Mouse (Mus musculus) myocyte (in vitro differentiated cells): ENCODE data around the gene Bloc1s4. TPM values are rescaled to one million over a fixed set of nuclear protein-coding genes. Genes with fewer than 3 reads are reported as not detected.

Experiments
- H3K27me3 ChIP-seq: one replicate; pipeline ENCODE4 v1.6.1; 2011; ENCODE audit not compliant: control insufficient read depth, insufficient read depth, insufficient read length
- H3K36me3 ChIP-seq: one replicate; pipeline ENCODE4 v1.6.1; 2011; ENCODE audit not compliant: control insufficient read depth, insufficient read depth
- H3K4me2 ChIP-seq: one replicate; pipeline ENCODE4 v1.6.1; 2011; ENCODE audit warnings: low read depth, control low read depth
- H3K4me3 ChIP-seq: one replicate; pipeline ENCODE4 v1.5.1; 2011; ENCODE audit warnings: mild to moderate bottlenecking, control low read depth, moderate library complexity
- H3K79me2 ChIP-seq: one replicate; pipeline ENCODE4 v1.6.1; 2011; ENCODE audit not compliant: control insufficient read depth, insufficient read depth
- H3ac ChIP-seq: one replicate; pipeline ENCODE4 v1.6.1; 2011; ENCODE audit not compliant: control insufficient read depth, insufficient read length
- CEBPB ChIP-seq: IDR thresholded peaks from 2 replicates; pipeline ENCODE4 v1.6.1; 2011; ENCODE audit warnings: mild to moderate bottlenecking, moderate library complexity; ENCODE audit not compliant: poor library complexity, insufficient read depth, severe bottlenecking
- E2F4 ChIP-seq: IDR thresholded peaks from one replicate; pipeline ENCODE4 v1.6.1; 2011; ENCODE audit warnings: mild to moderate bottlenecking, control low read depth, moderate library complexity; ENCODE audit not compliant: insufficient read depth
- MAX ChIP-seq: IDR thresholded peaks from one replicate; pipeline ENCODE4 v1.6.1; 2011; ENCODE audit warnings: low read depth, mild to moderate bottlenecking, control low read depth
- MYOD1 ChIP-seq, 3 experiments: IDR thresholded peaks; one replicate each; pipeline ENCODE4 v1.6.1; 2011; ENCODE audit warnings: control low read depth in 2 of 3, low read depth in 2 of 3, mild to moderate bottlenecking in 2 of 3, moderate library complexity in 1 of 3; ENCODE audit not compliant: insufficient read length in 2 of 3, control insufficient read depth in 1 of 3
- MYOG ChIP-seq, 3 experiments: IDR thresholded peaks; one replicate each; pipeline ENCODE4 v1.6.1; 2011; ENCODE audit warnings: control low read depth in 2 of 3, low read depth in 2 of 3, mild to moderate bottlenecking in 2 of 3; ENCODE audit not compliant: insufficient read length in 2 of 3, control insufficient read depth in 1 of 3, insufficient read depth in 1 of 3
- POLR2A ChIP-seq: IDR thresholded peaks from one replicate; pipeline ENCODE4 v1.6.1; 2011; ENCODE audit warnings: low read depth, mild to moderate bottlenecking, control low read depth, moderate library complexity; ENCODE audit not compliant: insufficient read length
- POLR2AphosphoS2 ChIP-seq: IDR thresholded peaks from one replicate; pipeline ENCODE4 v1.6.1; 2011; ENCODE audit warnings: low read depth, control low read depth; ENCODE audit not compliant: insufficient read length
- REST ChIP-seq: IDR thresholded peaks from one replicate; pipeline ENCODE4 v1.6.1; 2011; ENCODE audit warnings: mild to moderate bottlenecking, control low read depth, moderate library complexity; ENCODE audit not compliant: insufficient read depth, insufficient read length
- SRF ChIP-seq: IDR thresholded peaks from one replicate; pipeline ENCODE4 v1.6.1; 2011; ENCODE audit warnings: low read depth; ENCODE audit not compliant: control insufficient read depth, insufficient read length
- TCF12 ChIP-seq: IDR thresholded peaks from one replicate; pipeline ENCODE4 v1.6.1; 2011; ENCODE audit warnings: mild to moderate bottlenecking, control low read depth; ENCODE audit not compliant: poor library complexity, insufficient read depth, severe bottlenecking
- TCF3 ChIP-seq: IDR thresholded peaks from one replicate; pipeline ENCODE4 v1.6.1; 2011; ENCODE audit warnings: low read depth, control low read depth; ENCODE audit not compliant: insufficient read length
- USF1 ChIP-seq: IDR thresholded peaks from one replicate; pipeline ENCODE4 v1.6.1; 2011; ENCODE audit warnings: low read depth, mild to moderate bottlenecking, control low read depth, moderate library complexity
- polyA plus RNA-seq: library from polyadenylated mRNA; unstranded; fragments of >200 nt; fragmentation: generic; extraction: Trizol; gene quantifications from one replicate; pipeline ENCODE4 v1.2.1, GENCODE M21; 2012; ENCODE audit warnings: missing spikeins

Bloc1s4 gene
- polyA plus RNA-seq, 1 experiment, result 20.3 TPM

GRCm38 (mm10) chr5:36739829-36740228 is 8.6 kb downstream of the Bloc1s4 start:
- TF ChIP-seq REST (no peak), TCF3 (no peak), POLR2AphosphoS2 (no peak), E2F4 (no peak), MYOD1 (IDR thresholded peaks at IDR 0.05; ENCODE audit: control insufficient read depth in 1 of 3, insufficient read length in 2 of 3, low read depth in 2 of 3) (no peak), MYOG (IDR thresholded peaks at IDR 0.05; ENCODE audit: control insufficient read depth in 1 of 3, insufficient read depth in 1 of 3, insufficient read length in 2 of 3, low read depth in 2 of 3) (no peak), MAX (no peak), CEBPB (no peak), SRF (no peak), USF1 (no peak), POLR2A (no peak), TCF12 (no peak)
- Histone ChIP-seq H3K4me2 (no peak overlapping the region), H3K27me3 (no peaks in the 10 kb centered on the region)

DNA sequence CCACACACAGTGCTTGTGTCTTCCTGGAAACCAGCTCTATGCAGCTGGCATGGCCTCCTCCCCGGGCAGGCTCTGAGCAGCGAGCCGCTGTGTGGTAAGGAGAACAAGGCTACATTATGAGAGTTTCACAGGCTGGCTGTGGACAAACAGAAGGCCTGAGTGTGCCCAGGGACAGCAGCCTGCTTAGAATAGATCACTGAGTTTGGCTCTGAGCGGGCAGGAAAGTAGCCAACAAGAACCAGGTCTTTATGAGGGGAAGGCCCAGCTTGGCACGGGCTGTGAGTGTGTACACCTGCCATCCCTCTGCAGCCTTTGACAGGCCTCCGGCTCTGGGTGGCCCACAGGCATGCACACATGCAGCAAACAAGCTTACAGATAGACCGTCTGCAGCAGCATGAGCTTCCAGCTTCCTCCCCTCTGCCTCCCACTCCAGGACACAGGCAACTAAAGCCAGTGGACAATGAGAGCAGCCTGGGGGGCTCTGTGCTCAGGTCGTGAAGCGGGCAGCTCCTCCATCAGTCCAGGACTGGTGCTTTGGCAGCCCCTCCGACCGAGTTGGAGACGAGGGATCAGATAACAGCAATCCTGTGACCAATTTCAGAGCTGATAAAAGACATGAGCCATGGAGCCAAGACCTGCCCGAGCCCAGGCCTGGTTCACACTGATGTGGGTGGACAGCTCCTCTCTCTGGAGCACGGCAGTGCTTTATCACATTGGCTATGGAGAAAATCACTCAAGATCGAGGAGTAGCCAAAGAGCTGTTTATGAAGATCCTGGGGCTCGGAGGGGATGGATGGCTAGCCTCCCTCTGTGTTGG is 9.4 kb downstream of the Bloc1s4 start:
- no peak for TF ChIP-seq MAX
- no peak for TF ChIP-seq SRF
- no peak for TF ChIP-seq CEBPB
- peak; percentile 41 for TF ChIP-seq REST
- peak in 2 of 3 experiments; percentile 32 to 74 for TF ChIP-seq MYOG (IDR thresholded peaks at IDR 0.05; ENCODE audit: control insufficient read depth in 1 of 3, insufficient read depth in 1 of 3, insufficient read length in 2 of 3, low read depth in 2 of 3)
- no peak for TF ChIP-seq POLR2A
- no peak for TF ChIP-seq E2F4
- no peak for TF ChIP-seq TCF12
- peak; percentile 66 to 94 (median 89) for TF ChIP-seq MYOD1 (IDR thresholded peaks at IDR 0.05; ENCODE audit: control insufficient read depth in 1 of 3, insufficient read length in 2 of 3, low read depth in 2 of 3)
- no peak for TF ChIP-seq TCF3
- no peak for TF ChIP-seq USF1
- TF ChIP-seq POLR2AphosphoS2, result no peak
- H3ac ChIP-seq, result no peak overlapping the region
- H3K4me2 ChIP-seq, result no peak overlapping the region
- H3K4me3 ChIP-seq, result no peak overlapping the region
- H3K36me3 ChIP-seq, result no peaks in the 10 kb centered on the region
- no peaks in the 10 kb centered on the region for H3K27me3 ChIP-seq
- H3K79me2 ChIP-seq, result no peaks in the 10 kb centered on the region

More at GRCm38 (mm10) chr5:36739829-36740228, 8.6 kb downstream of the Bloc1s4 start:
- Histone ChIP-seq H3ac (no peak overlapping the region), H3K36me3 (no peaks in the 10 kb centered on the region), H3K79me2 (no peaks in the 10 kb centered on the region), H3K4me3 (no peak overlapping the region)

- Histone ChIP-seq H3K4me2 (no peak overlapping the region), H3K4me3 (no peak overlapping the region), H3K27me3 (no peaks in the 10 kb centered on the region), H3K36me3 (no peaks in the 10 kb centered on the region), H3K79me2 (no peaks in the 10 kb centered on the region), H3ac (no peak overlapping the region)
- TF ChIP-seq REST (peak; percentile 56), MAX (no peak)
Observed at GRCm38 (mm10) chr5:36737765-36738164, 10.7 kb downstream of the Bloc1s4 start.

DNA sequence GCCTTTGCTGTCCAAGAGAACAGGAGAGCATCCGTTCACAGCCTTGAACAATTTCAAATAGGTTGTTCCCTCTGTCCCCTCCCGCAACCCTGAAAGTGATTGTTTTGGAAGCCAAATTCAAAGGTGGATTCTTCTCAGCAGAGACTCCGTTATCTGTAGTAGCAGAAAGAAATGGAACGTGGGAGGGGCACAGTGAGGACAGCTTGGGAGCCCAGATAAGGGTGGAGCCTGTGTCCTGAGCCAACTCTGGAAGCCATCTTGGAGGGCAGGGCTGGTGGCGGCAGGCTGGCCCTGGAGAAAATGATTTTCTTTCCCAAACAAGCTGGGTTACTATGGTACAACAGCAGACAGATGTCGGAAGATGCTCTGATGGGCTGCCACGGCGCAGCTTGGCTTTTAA is 12.4 kb downstream of the Bloc1s4 start:
- Histone ChIP-seq H3K4me2 (no peak overlapping the region), H3K79me2 (no peaks in the 10 kb centered on the region), H3K36me3 (no peaks in the 10 kb centered on the region), H3K27me3 (no peaks in the 10 kb centered on the region), H3ac (no peak overlapping the region), H3K4me3 (no peak overlapping the region)
- TF ChIP-seq TCF12, result no peak
- no peak for TF ChIP-seq REST
- TF ChIP-seq E2F4, result no peak
- no peak for TF ChIP-seq SRF
- no peak for TF ChIP-seq CEBPB
- no peak for TF ChIP-seq POLR2AphosphoS2
- TF ChIP-seq TCF3, result no peak
- no peak for TF ChIP-seq MYOG (IDR thresholded peaks at IDR 0.05; ENCODE audit: control insufficient read depth in 1 of 3, insufficient read depth in 1 of 3, insufficient read length in 2 of 3, low read depth in 2 of 3)
- TF ChIP-seq MYOD1 (IDR thresholded peaks at IDR 0.05; ENCODE audit: control insufficient read depth in 1 of 3, insufficient read length in 2 of 3, low read depth in 2 of 3), result no peak
- no peak for TF ChIP-seq USF1
- no peak for TF ChIP-seq MAX
- no peak for TF ChIP-seq POLR2A

- TF ChIP-seq TCF12 (no peak), TCF3 (no peak), SRF (no peak), USF1 (no peak), MYOD1 (IDR thresholded peaks at IDR 0.05; ENCODE audit: control insufficient read depth in 1 of 3, insufficient read length in 2 of 3, low read depth in 2 of 3) (no peak), CEBPB (no peak), POLR2AphosphoS2 (no peak), MAX (no peak), MYOG (IDR thresholded peaks at IDR 0.05; ENCODE audit: control insufficient read depth in 1 of 3, insufficient read depth in 1 of 3, insufficient read length in 2 of 3, low read depth in 2 of 3) (no peak), POLR2A (no peak)
- Histone ChIP-seq H3K36me3 (no peaks in the 10 kb centered on the region), H3K4me2 (no peak overlapping the region), H3K79me2 (no peaks in the 10 kb centered on the region), H3K27me3 (no peaks in the 10 kb centered on the region), H3K4me3 (no peak overlapping the region), H3ac (no peak overlapping the region)
Observed at GRCm38 (mm10) chr5:36735106-36735505, 13.3 kb downstream of the Bloc1s4 start.
